In genomic region chr16:37715173-37715572, GRCm38 (mm10) we compare ENCODE assay signal across 12 mouse cellular contexts.
DNase-seq lines count a peak whose midpoint lies in the region; ATAC-seq lines count a peak whose summit lies in the region.
"Had no signal": no experiment of that assay in that cellular context is flagged by ENCODE, and none has a peak within 500 bp of the region (broad histone marks: within the 10 kb centered on the region; RNA-seq: fewer than 3 reads in every experiment).

No protein-coding gene starts in this region.

- H3K4me2 ChIP-seq in forebrain, embryonic 15.5 days (replicated peaks): no peak overlapping the region
- H3K4me2 ChIP-seq in forebrain, embryonic 11.5 days (ENCODE audit: low read depth, low read length, severe bottlenecking): no peak overlapping the region
- no peak overlapping the region for H3K4me2 ChIP-seq in midbrain, embryonic 15.5 days
- H3K4me2 ChIP-seq: liver, embryonic 13.5 days had no signal

- no peaks in the 10 kb centered on the region for H3K36me3 ChIP-seq in forebrain, embryonic 15.5 days
- no peaks in the 10 kb centered on the region for H3K36me3 ChIP-seq in forebrain, embryonic 11.5 days (ENCODE audit: control insufficient read depth, insufficient read depth, low read length)
- no peaks in the 10 kb centered on the region for H3K36me3 ChIP-seq in midbrain, embryonic 15.5 days (replicated peaks)
- H3K36me3 ChIP-seq: liver, embryonic 13.5 days had no signal

- H3K9me3 ChIP-seq in forebrain, embryonic 15.5 days: no peaks in the 10 kb centered on the region
- H3K9me3 ChIP-seq in forebrain, embryonic 11.5 days (ENCODE audit: control insufficient read depth, low read length): no peaks in the 10 kb centered on the region
- no peaks in the 10 kb centered on the region for H3K9me3 ChIP-seq in midbrain, embryonic 15.5 days
- H3K9me3 ChIP-seq: liver, embryonic 13.5 days had no signal

- no peak for DNase-seq in forebrain, embryonic 11.5 days (ENCODE audit: low spot score)
- peak; percentile 19 for DNase-seq in kidney, postnatal 10 days
- no peak for DNase-seq in kidney, postnatal 25 days
- DNase-seq in brain, adult 2 months (ENCODE audit: low read depth, low spot score): peak; percentile 28
- DNase-seq in thymus, postnatal 4 days: no peak
- no peak for DNase-seq in ovary, postnatal 10 days (ENCODE audit: low spot score)
- DNase-seq: cerebellum, postnatal 14 days; heart, adult 2 months; liver, embryonic 13.5 days had no signal

- peaks cover 4% of the 10 kb centered on the region for H3K4me1 ChIP-seq in forebrain, embryonic 15.5 days
- H3K4me1 ChIP-seq in forebrain, embryonic 11.5 days (replicated peaks; ENCODE audit: control insufficient read depth, insufficient read depth, low read length): no peaks in the 10 kb centered on the region
- H3K4me1 ChIP-seq in midbrain, embryonic 15.5 days: peaks cover 3% of the 10 kb centered on the region; the same call in 1 of the 2 replicates
- H3K4me1 ChIP-seq: liver, embryonic 13.5 days had no signal

- H3K4me3 ChIP-seq in forebrain, embryonic 15.5 days: no peak overlapping the region
- H3K4me3 ChIP-seq in forebrain, embryonic 11.5 days (ENCODE audit: low read depth, low read length): no peak overlapping the region
- H3K4me3 ChIP-seq in midbrain, embryonic 15.5 days: no peak overlapping the region
- H3K4me3 ChIP-seq: heart, adult 2 months; liver, embryonic 13.5 days had no signal

- peak overlapping the region; percentile 35 for H3K27ac ChIP-seq in forebrain, embryonic 15.5 days (replicated peaks)
- H3K27ac ChIP-seq in forebrain, embryonic 11.5 days (ENCODE audit: low read depth, low read length): no peak overlapping the region
- no peak overlapping the region for H3K27ac ChIP-seq in midbrain, embryonic 15.5 days
- H3K27ac ChIP-seq: heart, adult 2 months; liver, embryonic 13.5 days had no signal

- ATAC-seq in forebrain, embryonic 15.5 days (replicated peaks): peak; percentile 58; the same call in 1 of the 2 replicates
- no peak for ATAC-seq in forebrain, embryonic 11.5 days (replicated peaks; ENCODE audit: low FRiP score)
- ATAC-seq in midbrain, embryonic 15.5 days (replicated peaks): peak; percentile 73; the same call in 1 of the 2 replicates
- ATAC-seq: inflammation-experienced regulatory T-cells, adult 6 months had no signal

- 37% methylated on average over 7 of the region's 7 CpGs for WGBS in forebrain, embryonic 15.5 days
- WGBS in forebrain, embryonic 11.5 days: 52% methylated on average over 7 of the region's 7 CpGs
- whole genome bisulfite sequencing in midbrain, embryonic 15.5 days: 34% methylated on average over 7 of the region's 7 CpGs

- H3K27me3 ChIP-seq in forebrain, embryonic 15.5 days: no peaks in the 10 kb centered on the region
- H3K27me3 ChIP-seq in forebrain, embryonic 11.5 days (ENCODE audit: control insufficient read depth, insufficient read depth, low read length): no peaks in the 10 kb centered on the region
- no peaks in the 10 kb centered on the region for H3K27me3 ChIP-seq in midbrain, embryonic 15.5 days (replicated peaks)
- H3K27me3 ChIP-seq: liver, embryonic 13.5 days had no signal

- no peak overlapping the region for H3K9ac ChIP-seq in forebrain, embryonic 15.5 days (replicated peaks)
- H3K9ac ChIP-seq in forebrain, embryonic 11.5 days (ENCODE audit: low read length): no peak overlapping the region
- no peak overlapping the region for H3K9ac ChIP-seq in midbrain, embryonic 15.5 days
- H3K9ac ChIP-seq: liver, embryonic 13.5 days had no signal

Comparison
In these comparisons a context has a peak if more than half of its experiments do, and no peak if none do; other contexts are left out.
1. DNase-seq: peak in kidney, postnatal 10 days (single experiment) and brain, adult 2 months (single experiment); none in forebrain, embryonic 11.5 days (single experiment), kidney, postnatal 25 days (0 of 2), thymus, postnatal 4 days (single experiment) and ovary, postnatal 10 days (single experiment).